Mouse (Mus musculus) limb, embryonic 15.5 days (tissue): ENCODE results near the gene Nfic. TPM values are rescaled to one million over a fixed set of nuclear protein-coding genes. Genes with fewer than 3 reads are reported as not detected.

Experiments used
- ATAC-seq: fragments of 200-750 bp; cut with Nextera tagmentation; 2 replicates; pipeline ENCODE4 v1.8.0; 2017; ENCODE audit warnings: low read depth, moderate TSS enrichment; ENCODE audit not compliant: insufficient number of reproducible peaks, low FRiP score, low TSS enrichment
- H3K27ac ChIP-seq: fragments of 300-500 bp; sonication (generic); 2 replicates; pipeline ENCODE4 v1.5.1; 2015; ENCODE audit warnings: moderate library complexity, mild to moderate bottlenecking, inconsistent platforms
- H3K27me3 ChIP-seq: fragments of 300-500 bp; sonication (generic); 2 replicates; pipeline ENCODE4 v1.6.1; 2015; ENCODE audit warnings: inconsistent platforms
- H3K36me3 ChIP-seq: fragments of 300-500 bp; sonication (generic); 2 replicates; pipeline ENCODE4 v1.6.1; 2015; ENCODE audit warnings: inconsistent platforms
- H3K4me1 ChIP-seq: fragments of 300-500 bp; sonication (generic); 2 replicates; pipeline ENCODE4 v1.6.1; 2015; ENCODE audit warnings: inconsistent platforms
- H3K4me2 ChIP-seq: fragments of 300-500 bp; sonication (generic); 2 replicates; pipeline ENCODE4 v1.6.1; 2015; ENCODE audit warnings: mild to moderate bottlenecking, inconsistent platforms
- H3K4me3 ChIP-seq: fragments of 300-500 bp; sonication (generic); 2 replicates; pipeline ENCODE4 v1.5.1; 2015; ENCODE audit warnings: mild to moderate bottlenecking, inconsistent platforms
- H3K9ac ChIP-seq: fragments of 300-500 bp; sonication (generic); 2 replicates; pipeline ENCODE4 v1.6.1; 2015; ENCODE audit warnings: inconsistent platforms
- H3K9me3 ChIP-seq: fragments of 300-500 bp; sonication (generic); 2 replicates; pipeline ENCODE4 v1.6.1; 2016; ENCODE audit warnings: inconsistent platforms
- WGBS: fragments of 180-500 bp; shearing (Covaris S2); methylation state at CpG from one replicate; pipeline ENCODE4 v1.1.7; 2015; 5-methylcytosine and 5-hydroxymethylcytosine counted together
- polyA plus RNA-seq: library from polyadenylated mRNA; unstranded; fragments of >200 nt; fragmentation: Nextera tagmentation; extraction: Ambion mirVana; gene quantifications from 2 replicates; pipeline ENCODE4 v1.2.1, GENCODE M21; 2015

The Nfic gene
- polyA plus RNA-seq, 1 experiment from 2014 or later = 138 TPM

- Histone ChIP-seq H3K9ac (0 out of 2 replicates have a peak overlapping the region, but pooled peaks have one; percentile 10), H3K9me3 (no peaks in the 10 kb centered on the region), H3K4me2 (peak overlapping the region; percentile 30), H3K27ac (peak overlapping the region; percentile 93), H3K4me1 (peaks cover 70% of the 10 kb centered on the region), H3K36me3 (peaks cover 81% of the 10 kb centered on the region), H3K27me3 (no peaks in the 10 kb centered on the region), H3K4me3 (peak overlapping the region; percentile 5; the same call in 1 of the 2 replicates)
- no peak for ATAC-seq
- WGBS = 16% methylated on average over 7 of the region's 7 CpGs
These were observed 53.1 kb downstream of the Nfic start for GRCm38 (mm10) chr10:81402227-81402765.

- H3K4me2 ChIP-seq = peak overlapping the region; percentile 30
- no peaks in the 10 kb centered on the region for H3K27me3 ChIP-seq
- peak; percentile 90 for ATAC-seq
- WGBS = 7% methylated on average over 18 of the region's 18 CpGs
- peaks cover 66% of the 10 kb centered on the region for H3K4me1 ChIP-seq
- peak overlapping the region; percentile 5; the same call in 1 of the 2 replicates for H3K4me3 ChIP-seq
- no peaks in the 10 kb centered on the region for H3K9me3 ChIP-seq
- peaks cover 80% of the 10 kb centered on the region for H3K36me3 ChIP-seq
- 0 out of 2 replicates have a peak overlapping the region, but pooled peaks have one; percentile 10 for H3K9ac ChIP-seq
- H3K27ac ChIP-seq = peak overlapping the region; percentile 93
These were observed 53.8 kb downstream of the Nfic start for GRCm38 (mm10) chr10:81401521-81402226.

GRCm38 (mm10) chr10:81401205-81401520 is 54.3 kb downstream of the Nfic start:
- H3K9me3 ChIP-seq = no peaks in the 10 kb centered on the region
- ATAC-seq = no peak
- peaks cover 77% of the 10 kb centered on the region for H3K36me3 ChIP-seq
- H3K4me3 ChIP-seq = no peak overlapping the region
- no peak overlapping the region for H3K4me2 ChIP-seq
- peaks cover 66% of the 10 kb centered on the region for H3K4me1 ChIP-seq
- no peaks in the 10 kb centered on the region for H3K27me3 ChIP-seq
- H3K9ac ChIP-seq = no peak overlapping the region
- peak overlapping the region; percentile 93 for H3K27ac ChIP-seq
- 28% methylated on average over 10 of the region's 10 CpGs for WGBS

- peak overlapping the region; percentile 93; the same call in 1 of the 2 replicates for H3K27ac ChIP-seq
These were observed 54.8 kb downstream of the Nfic start for GRCm38 (mm10) chr10:81400371-81401204.

GRCm38 (mm10) chr10:81399798-81400308 is 55.6 kb downstream of the Nfic start:
- no peak overlapping the region for H3K9ac ChIP-seq
- no peak overlapping the region for H3K4me2 ChIP-seq
- peaks cover 70% of the 10 kb centered on the region for H3K4me1 ChIP-seq
- peaks cover 66% of the 10 kb centered on the region for H3K36me3 ChIP-seq
- no peak for ATAC-seq
- H3K4me3 ChIP-seq = no peak overlapping the region
- H3K27ac ChIP-seq = no peak overlapping the region
- no peaks in the 10 kb centered on the region for H3K9me3 ChIP-seq
- H3K27me3 ChIP-seq = no peaks in the 10 kb centered on the region
- WGBS = 81% methylated on average over 18 of the region's 18 CpGs

More at GRCm38 (mm10) chr10:81400371-81401204, 54.8 kb downstream of the Nfic start:
- ATAC-seq = no peak
- 56% methylated on average over 22 of the region's 22 CpGs for WGBS
- Histone ChIP-seq H3K4me3 (no peak overlapping the region), H3K9ac (no peak overlapping the region), H3K9me3 (no peaks in the 10 kb centered on the region), H3K4me1 (peaks cover 67% of the 10 kb centered on the region), H3K4me2 (no peak overlapping the region), H3K27me3 (no peaks in the 10 kb centered on the region), H3K36me3 (peaks cover 71% of the 10 kb centered on the region)

- ATAC-seq = no peak
- Histone ChIP-seq H3K27me3 (no peaks in the 10 kb centered on the region), H3K9ac (0 out of 2 replicates have a peak overlapping the region, but pooled peaks have one; percentile 10), H3K4me2 (no peak overlapping the region), H3K27ac (no peak overlapping the region), H3K9me3 (no peaks in the 10 kb centered on the region), H3K4me3 (no peak overlapping the region), H3K4me1 (peaks cover 67% of the 10 kb centered on the region), H3K36me3 (peaks cover 61% of the 10 kb centered on the region)
- WGBS = 65% methylated on average over 5 of the region's 5 CpGs
These were observed 56.1 kb downstream of the Nfic start for GRCm38 (mm10) chr10:81399296-81399695.

- no peak for ATAC-seq
- 0 out of 2 replicates have a peak overlapping the region, but pooled peaks have one; percentile 3 for H3K9ac ChIP-seq
- no peaks in the 10 kb centered on the region for H3K9me3 ChIP-seq
- no peaks in the 10 kb centered on the region for H3K27me3 ChIP-seq
- 74% methylated on average over 5 of the region's 5 CpGs for WGBS
- H3K4me2 ChIP-seq = no peak overlapping the region
- peak overlapping the region; percentile 71 for H3K27ac ChIP-seq
- no peak overlapping the region for H3K4me3 ChIP-seq
- peaks cover 59% of the 10 kb centered on the region for H3K4me1 ChIP-seq
- peaks cover 43% of the 10 kb centered on the region for H3K36me3 ChIP-seq
These were observed 58.7 kb downstream of the Nfic start for GRCm38 (mm10) chr10:81396749-81397148.

GRCm38 (mm10) chr10:81395865-81396264 is 59.6 kb downstream of the Nfic start:
- 73% methylated on average over 4 of the region's 4 CpGs for WGBS
- no peak for ATAC-seq
- Histone ChIP-seq H3K9ac (no peak overlapping the region), H3K9me3 (no peaks in the 10 kb centered on the region), H3K4me2 (no peak overlapping the region), H3K27me3 (no peaks in the 10 kb centered on the region), H3K4me1 (peaks cover 50% of the 10 kb centered on the region), H3K27ac (peak overlapping the region; percentile 71; the same call in 1 of the 2 replicates), H3K4me3 (no peak overlapping the region), H3K36me3 (peaks cover 47% of the 10 kb centered on the region)

- no peaks in the 10 kb centered on the region for H3K9me3 ChIP-seq
- peaks cover 44% of the 10 kb centered on the region for H3K4me1 ChIP-seq
- H3K9ac ChIP-seq = no peak overlapping the region
- 12% methylated on average over 5 of the region's 5 CpGs for WGBS
- H3K27me3 ChIP-seq = no peaks in the 10 kb centered on the region
- no peak overlapping the region for H3K4me2 ChIP-seq
- no peak for ATAC-seq
- peaks cover 39% of the 10 kb centered on the region for H3K36me3 ChIP-seq
- H3K27ac ChIP-seq = no peak overlapping the region
- H3K4me3 ChIP-seq = no peak overlapping the region
These were observed 60.3 kb downstream of the Nfic start for GRCm38 (mm10) chr10:81395127-81395526.

GRCm38 (mm10) chr10:81393456-81394063 is 61.9 kb downstream of the Nfic start:
- Histone ChIP-seq H3K27ac (peak overlapping the region; percentile 74), H3K36me3 (peaks cover 35% of the 10 kb centered on the region), H3K9ac (peak overlapping the region; percentile 33; the same call in 1 of the 2 replicates), H3K4me3 (peak overlapping the region; percentile 29), H3K27me3 (no peaks in the 10 kb centered on the region), H3K4me1 (peaks cover 51% of the 10 kb centered on the region), H3K4me2 (peak overlapping the region; percentile 55), H3K9me3 (no peaks in the 10 kb centered on the region)
- ATAC-seq = no peak
- WGBS = 7% methylated on average over 19 of the region's 19 CpGs

- H3K4me2 ChIP-seq = peak within 1 kb of the TSS; percentile 55
- H3K27me3 ChIP-seq = no peaks in the 10 kb centered on the region
- 60% methylated on average over 14 of the region's 14 CpGs for WGBS
- H3K4me1 ChIP-seq = peaks cover 48% of the 10 kb centered on the region
- no peak for ATAC-seq
- no peaks in the 10 kb centered on the region for H3K9me3 ChIP-seq
- H3K4me3 ChIP-seq = peak within 1 kb of the TSS; percentile 29
- H3K36me3 ChIP-seq = peaks cover 35% of the 10 kb centered on the region
- H3K27ac ChIP-seq = peak within 1 kb of the TSS; percentile 74
- H3K9ac ChIP-seq = peak within 1 kb of the TSS; percentile 33; the same call in 1 of the 2 replicates
These were observed 62.7 kb downstream of the Nfic start, which contains the start of gene Smim24 for GRCm38 (mm10) chr10:81392781-81393185. Gene Smim24 (plus strand): TSS chr10:81393051.
